Mouse (Mus musculus) urinary bladder, postnatal 4 days (tissue): ENCODE measurements around the gene Lurap1.

ENCODE experiments used
- DNase-seq, 2 experiments: peaks; one replicate each; pipeline ENCODE4 v3.0.0; 2021 to 2022; ENCODE audit warnings: low spot score in 2 of 2

The Lurap1 gene

GRCm38 (mm10) chr4:116110695-116111094, 40.4 kb downstream of the Lurap1 start:
- DNase-seq: no peak

- no peak for DNase-seq
Measured at GRCm38 (mm10) chr4:116105278-116105677, 45.9 kb downstream of the Lurap1 start.

GRCm38 (mm10) chr4:116100959-116101358, 50.2 kb downstream of the Lurap1 start:
- no peak for DNase-seq

- no peak for DNase-seq
Measured at GRCm38 (mm10) chr4:116097211-116097610, 53.9 kb downstream of the Lurap1 start.

GRCm38 (mm10) chr4:116096291-116096690, 54.8 kb downstream of the Lurap1 start:
- DNase-seq: no peak

GRCm38 (mm10) chr4:116088510-116089249, 62.5 kb downstream of the Lurap1 start:
- no peak for DNase-seq
